Mouse (Mus musculus) ES-E14 (cell line): ENCODE measurements around the gene Daxx. TPM values are rescaled to one million over a fixed set of nuclear protein-coding genes. Genes with fewer than 3 reads are reported as not detected.
A peak's percentile ranks its signal among the peaks of the same experiment; 100 is the strongest.
"Not testable (repeated sequence)": the region's sequence is repeated elsewhere in the genome, so short reads cannot be mapped to it uniquely, and the experiment has no call there.

Experiments
- DNase-seq: peaks from one replicate; pipeline ENCODE4 v3.0.0-alpha.2; 2013; ENCODE audit warnings: low read depth, low spot score
- H3K27ac ChIP-seq: 2 replicates; pipeline ENCODE4 v1.5.1; 2012; ENCODE audit warnings: low read depth, mild to moderate bottlenecking, low read length, moderate library complexity, mixed read lengths; ENCODE audit not compliant: poor library complexity, insufficient read depth, severe bottlenecking
- H3K36me3 ChIP-seq: 2 replicates; pipeline ENCODE4 v1.6.1; 2012; ENCODE audit warnings: mild to moderate bottlenecking, low read length, moderate library complexity, mixed read lengths; ENCODE audit not compliant: control insufficient read depth, poor library complexity, insufficient read depth, severe bottlenecking
- H3K4me1 ChIP-seq, 2 experiments: fragments of 150-350 bp in 1 of 2; sonication (generic) in 1 of 2; 2 replicates each; pipeline ENCODE4 v1.6.1; 2012; ENCODE audit warnings: low read length in 2 of 2, mild to moderate bottlenecking in 1 of 2, mixed read lengths in 1 of 2; ENCODE audit not compliant: control insufficient read depth in 2 of 2, insufficient read depth in 2 of 2, poor library complexity in 1 of 2
- H3K4me3 ChIP-seq, 2 experiments: fragments of 150-350 bp in 1 of 2; sonication (generic) in 1 of 2; 2 replicates each; pipeline ENCODE4 v1.5.1; 2012; ENCODE audit warnings: low read length in 2 of 2, low read depth in 1 of 2, mild to moderate bottlenecking in 1 of 2, mixed read lengths in 1 of 2; ENCODE audit not compliant: insufficient read depth in 1 of 2, poor library complexity in 1 of 2, severe bottlenecking in 1 of 2
- H3K9ac ChIP-seq: 2 replicates; pipeline ENCODE4 v1.6.1; 2012; ENCODE audit warnings: low read depth, mild to moderate bottlenecking, low read length, mixed read lengths; ENCODE audit not compliant: poor library complexity, insufficient read depth, severe bottlenecking
- H3K9me3 ChIP-seq: fragments of 150-350 bp; sonication (generic); 2 replicates; pipeline ENCODE4 v1.6.1; 2012; ENCODE audit warnings: low read depth, mild to moderate bottlenecking, low read length; ENCODE audit not compliant: control insufficient read depth, insufficient read depth
- CHD2 ChIP-seq: IDR thresholded peaks from 2 replicates; pipeline ENCODE4 v1.6.1; 2014; ENCODE audit warnings: mild to moderate bottlenecking, low read depth, low read length, inconsistent platforms
- HCFC1 ChIP-seq: IDR thresholded peaks from 2 replicates; pipeline ENCODE4 v1.6.1; 2012; ENCODE audit warnings: low read length, inconsistent platforms, borderline replicate concordance; ENCODE audit not compliant: insufficient read depth
- MAFK ChIP-seq: IDR thresholded peaks from 2 replicates; pipeline ENCODE4 v1.6.1; 2014; ENCODE audit warnings: mild to moderate bottlenecking, low read depth, low read length, inconsistent platforms; ENCODE audit not compliant: insufficient read depth
- ZC3H11A ChIP-seq: IDR thresholded peaks from 2 replicates; pipeline ENCODE4 v1.6.1; 2012; ENCODE audit warnings: low read depth, mild to moderate bottlenecking, inconsistent platforms, low read length, borderline replicate concordance
- ZNF384 ChIP-seq: IDR thresholded peaks from 2 replicates; pipeline ENCODE4 v1.6.1; 2012; ENCODE audit warnings: low read depth, low read length, inconsistent platforms
- in situ Hi-C, 2 experiments: fragments of 600-800 bp; cut with MboI; formaldehyde crosslinking; loops; one replicate each; pipeline ENCODE4 v1.15.1; 2025; ENCODE audit warnings: low sequenced_read_pairs in 2 of 2, inconsistent platforms in 1 of 2; ENCODE audit not compliant: unreplicated experiment in 2 of 2
- total RNA-seq: library from RNA; depleted of rRNA; stranded (reverse); fragments of 300-350 nt; gene quantifications from 2 replicates; pipeline ENCODE4 v1.2.3, GENCODE M21; 2012

The Daxx gene
- total RNA-seq, 1 experiment, result 73.7 TPM

- in situ Hi-C loops, H3K9me3 ChIP-seq, H3K4me1 ChIP-seq, H3K4me3 ChIP-seq, H3K36me3 ChIP-seq, H3K9ac ChIP-seq, DNase-seq: not testable (repeated sequence)
- 0 out of 2 replicates have a peak, but pooled peaks have one; percentile 34 for TF ChIP-seq ZNF384
- H3K27ac ChIP-seq, result peak overlapping the region; percentile 52; the same call in 1 of the 2 replicates
Observed at GRCm38 (mm10) chr17:33891892-33892291, 17.3 kb upstream of the Daxx start.

- Histone ChIP-seq H3K27ac (peak overlapping the region; percentile 83), H3K9me3 (no peaks in the 10 kb centered on the region; the same call in 1 of the 2 replicates), H3K9ac (no peak overlapping the region), H3K4me1 (peaks cover 4 to 10% of the 10 kb centered on the region in 2 experiments), H3K4me3 (no peak overlapping the region), H3K36me3 (peaks cover 3% of the 10 kb centered on the region; the same call in 1 of the 2 replicates)
- DNase-seq, result no peak
- TF ChIP-seq MAFK (no peak), HCFC1 (no peak), ZC3H11A (no peak), CHD2 (no peak), ZNF384 (no peak)
- in situ Hi-C loops, result no loop called here
Observed at GRCm38 (mm10) chr17:33892429-33892828, 16.8 kb upstream of the Daxx start.

GRCm38 (mm10) chr17:33893011-33893410 lies 16.2 kb upstream of the Daxx start:
- H3K4me1 ChIP-seq, H3K4me3 ChIP-seq, DNase-seq, in situ Hi-C loops, H3K36me3 ChIP-seq, H3K9ac ChIP-seq, H3K9me3 ChIP-seq: not testable (repeated sequence)
- peak overlapping the region; percentile 83; the same call in 1 of the 2 replicates for H3K27ac ChIP-seq

GRCm38 (mm10) chr17:33897114-33897794 lies 12.0 kb upstream of the Daxx start:
- TF ChIP-seq ZNF384 (peak; percentile 99), ZC3H11A (peak; percentile 63; the same call in 1 of the 2 replicates), MAFK (no peak), CHD2 (no peak), HCFC1 (peak; percentile 32; the same call in 1 of the 2 replicates)
- Histone ChIP-seq H3K4me1 (peaks cover 14 to 21% of the 10 kb centered on the region in 2 experiments), H3K36me3 (no peaks in the 10 kb centered on the region), H3K27ac (peak overlapping the region; percentile 44; the same call in 1 of the 2 replicates), H3K9ac (no peak overlapping the region; the same call in 1 of the 2 replicates), H3K4me3 (no peak overlapping the region), H3K9me3 (no peaks in the 10 kb centered on the region)
- peak; percentile 80 for DNase-seq
- in situ Hi-C loops, result no loop called here

- H3K36me3 ChIP-seq, H3K4me3 ChIP-seq, H3K9me3 ChIP-seq, H3K27ac ChIP-seq, H3K9ac ChIP-seq, DNase-seq, in situ Hi-C loops: not testable (repeated sequence)
- peaks cover 14 to 19% of the 10 kb centered on the region in 2 experiments for H3K4me1 ChIP-seq
Observed at GRCm38 (mm10) chr17:33898193-33898592, 11.0 kb upstream of the Daxx start.
